Mouse (Mus musculus) neural tube, embryonic 14.5 days (tissue): ENCODE measurements around the gene Gm21830. TPM values are rescaled to one million over a fixed set of nuclear protein-coding genes. Genes with fewer than 3 reads are reported as not detected.
"Not testable (repeated sequence)": the region's sequence is repeated elsewhere in the genome, so short reads cannot be mapped to it uniquely, and the experiment has no call there.

Source experiments
- ATAC-seq: fragments of 200-750 bp; cut with Nextera tagmentation; 2 replicates; pipeline ENCODE4 v1.8.0; 2017; ENCODE audit warnings: low read depth, mild to moderate bottlenecking, moderate TSS enrichment, moderate library complexity
- H3K27ac ChIP-seq: fragments of 300-500 bp; sonication (generic); 2 replicates; pipeline ENCODE4 v1.5.1; 2014; ENCODE audit warnings: low read depth, mild to moderate bottlenecking, control low read depth, low read length, moderate library complexity, mixed read lengths
- H3K27me3 ChIP-seq: fragments of 300-500 bp; sonication (generic); 2 replicates; pipeline ENCODE4 v1.6.1; 2014; ENCODE audit warnings: low read length; ENCODE audit not compliant: control insufficient read depth, insufficient read depth
- H3K36me3 ChIP-seq: fragments of 300-500 bp; sonication (generic); 2 replicates; pipeline ENCODE4 v1.6.1; 2014; ENCODE audit warnings: low read length, mixed read lengths; ENCODE audit not compliant: control insufficient read depth, insufficient read depth
- H3K4me1 ChIP-seq: fragments of 300-500 bp; sonication (generic); 2 replicates; pipeline ENCODE4 v1.6.1; 2014; ENCODE audit warnings: low read length; ENCODE audit not compliant: control insufficient read depth, insufficient read depth
- H3K4me2 ChIP-seq: fragments of 300-500 bp; sonication (generic); 2 replicates; pipeline ENCODE4 v1.6.1; 2014; ENCODE audit warnings: mild to moderate bottlenecking, low read depth, low read length, control low read depth
- H3K4me3 ChIP-seq: fragments of 300-500 bp; sonication (generic); 2 replicates; pipeline ENCODE4 v1.5.1; 2014; ENCODE audit warnings: low read depth, low read length, control low read depth, mixed read lengths
- H3K9ac ChIP-seq: fragments of 300-500 bp; sonication (generic); replicated peaks from 2 replicates; pipeline ENCODE4 v1.6.1; 2014; ENCODE audit warnings: low read depth, mild to moderate bottlenecking, control low read depth, low read length, mixed read lengths
- H3K9me3 ChIP-seq: fragments of 300-500 bp; sonication (generic); 2 replicates; pipeline ENCODE4 v1.6.1; 2016; ENCODE audit warnings: low read length; ENCODE audit not compliant: control insufficient read depth
- WGBS: fragments of 180-500 bp; shearing (Covaris S2); extraction: QIAGEN DNeasy Blood & Tissue Kit; methylation state at CpG from one replicate; pipeline ENCODE4 v1.1.7; 2014; 5-methylcytosine and 5-hydroxymethylcytosine counted together
- polyA plus RNA-seq: library from polyadenylated mRNA; unstranded; fragments of >200 nt; fragmentation: Nextera tagmentation; extraction: Ambion mirVana; gene quantifications from 2 replicates; pipeline ENCODE4 v1.2.1, GENCODE M21; 2014

Gene Gm21830
- polyA plus RNA-seq, 1 experiment from 2014 or later = not detected

DNA sequence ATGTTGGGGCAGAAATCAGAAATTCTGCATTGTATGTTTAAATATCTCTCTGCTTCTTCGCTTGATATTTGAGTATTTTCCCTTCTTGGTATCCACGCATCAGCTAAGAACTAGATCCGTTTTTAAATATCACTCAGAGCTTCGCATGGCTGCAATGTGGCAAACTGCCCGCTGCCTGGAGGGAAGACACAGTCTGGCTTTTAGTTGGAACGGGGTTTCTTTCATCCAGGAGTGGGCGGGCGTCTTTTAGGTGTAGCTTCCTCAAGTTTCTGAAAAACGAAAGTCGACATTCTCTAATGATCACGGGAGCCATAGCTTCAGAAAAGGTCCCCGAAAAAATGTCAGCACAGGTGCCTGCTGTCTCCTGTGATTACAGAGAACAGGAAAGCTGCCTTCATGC is 33.7 kb downstream of the Gm21830 start:
- H3K36me3 ChIP-seq = no peaks in the 10 kb centered on the region
- no peaks in the 10 kb centered on the region for H3K27me3 ChIP-seq
- WGBS = 81% methylated on average over 12 of the region's 12 CpGs
- no peak for ATAC-seq
- no peak overlapping the region for H3K4me2 ChIP-seq
- no peak overlapping the region for H3K4me3 ChIP-seq
- H3K9ac ChIP-seq = no peak overlapping the region
- no peak overlapping the region for H3K27ac ChIP-seq
- no peaks in the 10 kb centered on the region for H3K4me1 ChIP-seq
- no peaks in the 10 kb centered on the region for H3K9me3 ChIP-seq

DNA sequence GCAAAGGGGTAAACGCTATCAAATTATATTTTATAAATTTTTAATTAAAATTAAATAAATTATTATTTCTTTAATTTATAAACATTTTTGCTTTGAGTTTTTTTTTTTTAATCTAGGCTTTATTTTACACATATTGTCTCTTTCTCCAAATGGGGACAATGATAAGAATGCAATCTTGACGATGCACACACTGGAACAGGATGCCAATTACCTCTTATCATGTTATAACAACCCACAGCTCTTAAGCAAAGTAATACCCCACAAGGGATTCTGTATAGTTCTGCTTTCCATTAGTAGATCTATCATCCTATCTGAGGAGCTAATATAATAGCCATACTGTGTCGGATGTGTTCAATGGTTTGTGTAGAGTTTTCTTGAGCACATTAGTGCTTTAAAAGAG is 47.3 kb downstream of the Gm21830 start:
- Histone ChIP-seq H3K9ac (no peak overlapping the region), H3K27me3 (no peaks in the 10 kb centered on the region), H3K27ac (no peak overlapping the region), H3K4me1 (no peaks in the 10 kb centered on the region), H3K36me3 (no peaks in the 10 kb centered on the region), H3K4me3 (no peak overlapping the region), H3K9me3 (no peaks in the 10 kb centered on the region), H3K4me2 (no peak overlapping the region)
- ATAC-seq = no peak
- WGBS = 70% methylated on average over 3 of the region's 3 CpGs

GRCm38 (mm10) chr2:67467036-67467435 is 53.5 kb downstream of the Gm21830 start:
- Histone ChIP-seq H3K9ac (no peak overlapping the region), H3K27me3 (no peaks in the 10 kb centered on the region), H3K36me3 (no peaks in the 10 kb centered on the region), H3K4me2 (no peak overlapping the region), H3K4me3 (no peak overlapping the region), H3K4me1 (no peaks in the 10 kb centered on the region), H3K27ac (no peak overlapping the region), H3K9me3 (no peaks in the 10 kb centered on the region)
- 89% methylated on average over 7 of the region's 7 CpGs for WGBS
- no peak for ATAC-seq

DNA sequence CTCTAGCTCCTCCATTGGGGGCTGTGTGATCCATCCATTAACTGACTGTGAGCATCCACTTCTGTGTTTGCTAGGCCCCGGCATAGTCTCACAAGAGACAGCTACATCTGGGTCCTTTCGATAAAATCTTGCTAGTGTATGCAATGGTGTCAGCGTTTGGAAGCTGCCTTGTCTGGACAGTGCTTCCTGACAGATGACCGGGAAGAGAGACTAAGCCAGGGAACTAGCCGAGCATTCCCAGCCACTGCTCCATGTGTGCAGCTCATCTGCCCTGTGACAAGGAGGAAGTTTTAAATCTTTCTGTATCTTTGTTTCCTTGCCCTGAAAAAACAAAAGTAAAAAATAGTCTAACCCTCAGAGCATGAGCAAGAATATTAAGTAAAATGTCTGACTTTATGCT is 56.5 kb downstream of the Gm21830 start:
- not testable (repeated sequence) for H3K9me3 ChIP-seq, H3K4me3 ChIP-seq, H3K36me3 ChIP-seq, H3K27me3 ChIP-seq, H3K4me1 ChIP-seq, H3K27ac ChIP-seq, H3K4me2 ChIP-seq, ATAC-seq, H3K9ac ChIP-seq
- 83% methylated on average over 5 of the region's 5 CpGs for WGBS

DNA sequence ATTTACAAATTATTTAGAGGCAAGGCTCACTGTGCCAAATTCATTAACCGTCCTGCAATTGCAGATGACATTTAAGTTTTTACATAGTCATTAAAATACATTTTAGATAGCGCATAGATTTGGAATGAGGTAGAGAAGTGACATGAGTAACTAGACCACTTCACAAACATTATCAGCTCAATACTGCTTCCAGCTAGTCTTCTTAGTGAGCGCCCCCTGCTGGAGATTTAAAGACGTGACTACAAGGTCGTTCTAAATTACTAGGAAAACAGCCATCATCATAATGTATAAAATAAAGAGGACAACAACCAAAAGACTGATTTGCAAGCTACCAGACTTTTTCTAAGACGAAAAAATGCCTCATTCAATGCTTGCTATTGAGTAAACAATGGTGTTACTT is 64.2 kb downstream of the Gm21830 start:
- Histone ChIP-seq H3K27me3 (no peaks in the 10 kb centered on the region), H3K36me3 (no peaks in the 10 kb centered on the region), H3K4me2 (no peak overlapping the region), H3K9me3 (no peaks in the 10 kb centered on the region), H3K4me1 (no peaks in the 10 kb centered on the region), H3K27ac (no peak overlapping the region), H3K9ac (no peak overlapping the region), H3K4me3 (no peak overlapping the region)
- ATAC-seq = 0 out of 2 replicates have a peak, but pooled peaks have one; percentile 49
- 21% methylated on average over 6 of the region's 6 CpGs for WGBS

- H3K9ac ChIP-seq = no peak overlapping the region
- H3K4me1 ChIP-seq = no peaks in the 10 kb centered on the region
- ATAC-seq = no peak
- no peaks in the 10 kb centered on the region for H3K36me3 ChIP-seq
- H3K9me3 ChIP-seq = no peaks in the 10 kb centered on the region
- no peak overlapping the region for H3K4me3 ChIP-seq
- 71% methylated on average over 3 of the region's 3 CpGs for WGBS
- no peaks in the 10 kb centered on the region for H3K27me3 ChIP-seq
- H3K4me2 ChIP-seq = no peak overlapping the region
- H3K27ac ChIP-seq = no peak overlapping the region
Observed at GRCm38 (mm10) chr2:67481051-67481450, 67.5 kb downstream of the Gm21830 start.

Other genes starting within 250 kb of the Gm21830 start
- gene Gm26727, start 19.5 kb downstream of the Gm21830 start, polyA plus RNA-seq = not detected in 2 replicates
- 0.03 TPM in 1 of 2 replicates, not detected in the other for gene Xirp2, start 32.3 kb downstream of the Gm21830 start, polyA plus RNA-seq
- gene B3galt1, start 152.1 kb downstream of the Gm21830 start, polyA plus RNA-seq = 82.4 and 84.6 TPM in 2 replicates